Mouse (Mus musculus): ENCODE results near the gene A930004D18Rik.

- TF ChIP-seq CTCF (IDR thresholded peaks at IDR 0.05; ENCODE audit: low read depth) = no peak
- no peak for TF ChIP-seq EP300 (optimal IDR thresholded peaks at IDR 0.05)
These were observed 17.7 kb upstream of the A930004D18Rik start, which contains the start of gene Mllt10 for GRCm38 (mm10) chr2:18055016-18055928.

All from stomach, postnatal 0 days (tissue).